Mouse (Mus musculus) right cerebral cortex, adult 18-20 months (tissue): ENCODE data around the gene Chst8.
A peak's percentile ranks its signal among the peaks of the same experiment; 100 is the strongest.

ENCODE experiments used
- DNase-seq: peaks from one replicate; pipeline ENCODE4 v3.0.0; 2022; ENCODE audit warnings: mixed read lengths

Chst8 gene

GRCm38 (mm10) chr7:34799404-34799771 lies 13.1 kb downstream of the Chst8 start:
- DNase-seq = no peak

- DNase-seq = no peak
These were observed 13.8 kb downstream of the Chst8 start for GRCm38 (mm10) chr7:34798441-34799403.

- no peak for DNase-seq
These were observed 14.5 kb downstream of the Chst8 start for GRCm38 (mm10) chr7:34798039-34798438.

GRCm38 (mm10) chr7:34790459-34790858 lies 22.1 kb downstream of the Chst8 start:
- no peak for DNase-seq

GRCm38 (mm10) chr7:34787171-34787570 lies 25.3 kb downstream of the Chst8 start:
- no peak for DNase-seq

- DNase-seq = no peak
These were observed 27.5 kb downstream of the Chst8 start for GRCm38 (mm10) chr7:34785052-34785451.

- DNase-seq = peak; percentile 39
These were observed 28.0 kb downstream of the Chst8 start for GRCm38 (mm10) chr7:34784469-34784868.

- DNase-seq = no peak
These were observed 30.5 kb downstream of the Chst8 start for GRCm38 (mm10) chr7:34781988-34782387.

GRCm38 (mm10) chr7:34781217-34781616 lies 31.3 kb downstream of the Chst8 start:
- no peak for DNase-seq

- peak; percentile 77 for DNase-seq
These were observed 34.1 kb downstream of the Chst8 start for GRCm38 (mm10) chr7:34778426-34778825.

GRCm38 (mm10) chr7:34775659-34776058 lies 36.9 kb downstream of the Chst8 start:
- no peak for DNase-seq

- DNase-seq = no peak
These were observed 37.6 kb downstream of the Chst8 start for GRCm38 (mm10) chr7:34774947-34775346.

- peak; percentile 71 for DNase-seq
These were observed 38.5 kb downstream of the Chst8 start for GRCm38 (mm10) chr7:34774020-34774419.

- no peak for DNase-seq
These were observed 39.2 kb downstream of the Chst8 start for GRCm38 (mm10) chr7:34773309-34773708.

GRCm38 (mm10) chr7:34769531-34769930 lies 43.0 kb downstream of the Chst8 start:
- DNase-seq = no peak

GRCm38 (mm10) chr7:34764250-34765148 lies 48.0 kb downstream of the Chst8 start:
- DNase-seq = no peak

- DNase-seq = peak; percentile 73
These were observed 53.1 kb downstream of the Chst8 start for GRCm38 (mm10) chr7:34759378-34759822.

GRCm38 (mm10) chr7:34758721-34759120 lies 53.8 kb downstream of the Chst8 start:
- no peak for DNase-seq

GRCm38 (mm10) chr7:34757513-34757912 lies 55.0 kb downstream of the Chst8 start:
- DNase-seq = no peak

GRCm38 (mm10) chr7:34753140-34753886 lies 59.2 kb downstream of the Chst8 start:
- no peak for DNase-seq

GRCm38 (mm10) chr7:34752151-34752762 lies 60.3 kb downstream of the Chst8 start:
- DNase-seq = no peak

- no peak for DNase-seq
These were observed 62.2 kb downstream of the Chst8 start for GRCm38 (mm10) chr7:34750350-34750749.
